In genomic region chr2:140532859-140533519, GRCm38 (mm10) we compare ENCODE assay signal across 17 mouse cellular contexts.
A peak's percentile ranks its signal among the peaks of the same experiment; 100 is the strongest.
DNase-seq lines count a peak whose midpoint lies in the region; ATAC-seq and TF ChIP-seq lines count a peak whose summit lies in the region.
"Had no signal": no experiment of that assay in that cellular context is flagged by ENCODE, and none has a peak within 500 bp of the region (broad histone marks: within the 10 kb centered on the region; RNA-seq: fewer than 3 reads in every experiment).

No protein-coding gene starts in this region.

- ATAC-seq in kidney, postnatal 0 days (replicated peaks; ENCODE audit: low FRiP score, low read depth): no peak
- ATAC-seq in forebrain, embryonic 14.5 days: peak; percentile 76
- no peak for ATAC-seq in hindbrain, postnatal 0 days
- no peak for ATAC-seq in neural tube, embryonic 15.5 days (ENCODE audit: low FRiP score)
- ATAC-seq: activated CD4-positive, CD25-positive, alpha-beta regulatory T cell, adult 4 months had no signal

- H3K4me2 ChIP-seq in kidney, postnatal 0 days (ENCODE audit: low read length): no peak overlapping the region
- peak overlapping the region; percentile 31; the same call in 1 of the 2 replicates for H3K4me2 ChIP-seq in forebrain, embryonic 14.5 days (ENCODE audit: low read length)
- H3K4me2 ChIP-seq in hindbrain, postnatal 0 days (ENCODE audit: low read depth, low read length): peak overlapping the region; percentile 37; the same call in 1 of the 2 replicates
- peak overlapping the region; percentile 27; the same call in 1 of the 2 replicates for H3K4me2 ChIP-seq in neural tube, embryonic 15.5 days
- H3K4me2 ChIP-seq: embryonic facial prominence, embryonic 15.5 days; heart, embryonic 11.5 days; limb, embryonic 12.5 days; liver, embryonic 15.5 days had no signal

- no peaks in the 10 kb centered on the region for H3K9me3 ChIP-seq in kidney, postnatal 0 days (replicated peaks; ENCODE audit: low read length)
- H3K9me3 ChIP-seq in forebrain, embryonic 14.5 days (replicated peaks; ENCODE audit: control insufficient read depth, low read length): no peaks in the 10 kb centered on the region
- no peaks in the 10 kb centered on the region for H3K9me3 ChIP-seq in hindbrain, postnatal 0 days (ENCODE audit: low read length)
- H3K9me3 ChIP-seq in neural tube, embryonic 15.5 days (replicated peaks): no peaks in the 10 kb centered on the region
- H3K9me3 ChIP-seq: embryonic facial prominence, embryonic 15.5 days; limb, embryonic 12.5 days; liver, embryonic 15.5 days had no signal

- 75% methylated on average over 9 of the region's 9 CpGs for WGBS in kidney, postnatal 0 days
- WGBS in forebrain, embryonic 14.5 days: 16% methylated on average over 9 of the region's 9 CpGs
- WGBS in hindbrain, postnatal 0 days: 39% methylated on average over 9 of the region's 9 CpGs
- 39% methylated on average over 9 of the region's 9 CpGs for WGBS in neural tube, embryonic 15.5 days

- H3K4me1 ChIP-seq in kidney, postnatal 0 days (replicated peaks; ENCODE audit: insufficient read depth, low read length): no peaks in the 10 kb centered on the region
- H3K4me1 ChIP-seq in forebrain, embryonic 14.5 days (ENCODE audit: control insufficient read depth, insufficient read depth, low read length): peaks cover 7% of the 10 kb centered on the region; the same call in 1 of the 2 replicates
- H3K4me1 ChIP-seq in hindbrain, postnatal 0 days (ENCODE audit: insufficient read depth, low read length): no peaks in the 10 kb centered on the region
- H3K4me1 ChIP-seq in neural tube, embryonic 15.5 days: no peaks in the 10 kb centered on the region
- H3K4me1 ChIP-seq: embryonic facial prominence, embryonic 15.5 days; limb, embryonic 12.5 days; liver, embryonic 15.5 days had no signal

- no peak overlapping the region for H3K27ac ChIP-seq in kidney, postnatal 0 days
- H3K27ac ChIP-seq in forebrain, embryonic 14.5 days (ENCODE audit: low read depth, low read length): no peak overlapping the region
- no peak overlapping the region for H3K27ac ChIP-seq in hindbrain, postnatal 0 days
- H3K27ac ChIP-seq in neural tube, embryonic 15.5 days (replicated peaks): no peak overlapping the region
- H3K27ac ChIP-seq: embryonic facial prominence, embryonic 15.5 days; limb, embryonic 12.5 days; liver, embryonic 15.5 days had no signal

- peak; percentile 9 for DNase-seq in kidney, postnatal 0 days (ENCODE audit: low spot score)
- no peak for DNase-seq in kidney, postnatal 25 days
- DNase-seq in forebrain, embryonic 14.5 days (ENCODE audit: low spot score): peak; percentile 81
- DNase-seq in hindbrain, postnatal 0 days (ENCODE audit: low spot score): peak; percentile 25
- DNase-seq in adrenal gland, adult 8-10 months: no peak
- DNase-seq in cerebellum, adult 9-10 months: no peak
- DNase-seq in urinary bladder, postnatal 25 days (ENCODE audit: low spot score): no peak
- DNase-seq: cerebellum, adult 11-12 months; gastrocnemius, postnatal 25 days; kidney, adult 18-20 months; lung, postnatal 4 days had no signal

- H3K27me3 ChIP-seq in kidney, postnatal 0 days (ENCODE audit: insufficient read depth, low read length): no peaks in the 10 kb centered on the region
- H3K27me3 ChIP-seq in forebrain, embryonic 14.5 days (replicated peaks; ENCODE audit: control insufficient read depth, insufficient read depth, low read length): no peaks in the 10 kb centered on the region
- H3K27me3 ChIP-seq in hindbrain, postnatal 0 days (ENCODE audit: insufficient read depth, low read length): no peaks in the 10 kb centered on the region
- H3K27me3 ChIP-seq in neural tube, embryonic 15.5 days (replicated peaks): no peaks in the 10 kb centered on the region
- H3K27me3 ChIP-seq: embryonic facial prominence, embryonic 15.5 days; limb, embryonic 12.5 days; liver, embryonic 15.5 days had no signal

- no peak overlapping the region for H3K4me3 ChIP-seq in kidney, postnatal 0 days (replicated peaks; ENCODE audit: low read depth, low read length)
- no peak overlapping the region for H3K4me3 ChIP-seq in forebrain, embryonic 14.5 days (ENCODE audit: low read depth, low read length)
- H3K4me3 ChIP-seq in hindbrain, postnatal 0 days (ENCODE audit: low read length): no peak overlapping the region
- no peak overlapping the region for H3K4me3 ChIP-seq in neural tube, embryonic 15.5 days (replicated peaks)
- H3K4me3 ChIP-seq: embryonic facial prominence, embryonic 15.5 days; limb, embryonic 12.5 days; liver, embryonic 15.5 days had no signal

- TF ChIP-seq CTCF in kidney, postnatal 0 days (IDR thresholded peaks at IDR 0.05; ENCODE audit: low read depth): no peak
- no peak for TF ChIP-seq CTCF in hindbrain, postnatal 0 days (IDR thresholded peaks at IDR 0.05; ENCODE audit: low read depth)

- H3K9ac ChIP-seq in kidney, postnatal 0 days (ENCODE audit: low read depth, low read length): no peak overlapping the region
- no peak overlapping the region for H3K9ac ChIP-seq in forebrain, embryonic 14.5 days (ENCODE audit: low read length)
- no peak overlapping the region for H3K9ac ChIP-seq in hindbrain, postnatal 0 days (replicated peaks; ENCODE audit: low read length)
- no peak overlapping the region for H3K9ac ChIP-seq in neural tube, embryonic 15.5 days (replicated peaks)
- H3K9ac ChIP-seq: embryonic facial prominence, embryonic 15.5 days; limb, embryonic 12.5 days; liver, embryonic 15.5 days had no signal

- no peaks in the 10 kb centered on the region for H3K36me3 ChIP-seq in kidney, postnatal 0 days (ENCODE audit: insufficient read depth, low read length)
- H3K36me3 ChIP-seq in forebrain, embryonic 14.5 days (ENCODE audit: control insufficient read depth, insufficient read depth, low read length): no peaks in the 10 kb centered on the region
- no peaks in the 10 kb centered on the region for H3K36me3 ChIP-seq in hindbrain, postnatal 0 days (ENCODE audit: insufficient read depth, low read length)
- no peaks in the 10 kb centered on the region for H3K36me3 ChIP-seq in neural tube, embryonic 15.5 days
- H3K36me3 ChIP-seq: embryonic facial prominence, embryonic 15.5 days; limb, embryonic 12.5 days; liver, embryonic 15.5 days had no signal

Comparison
In these comparisons a context has a peak if more than half of its experiments do, and no peak if none do; other contexts are left out.
1. DNase-seq: peak in kidney, postnatal 0 days (single experiment), forebrain, embryonic 14.5 days (single experiment) and hindbrain, postnatal 0 days (single experiment); none in kidney, postnatal 25 days (0 of 2), adrenal gland, adult 8-10 months (single experiment), cerebellum, adult 9-10 months (single experiment) and urinary bladder, postnatal 25 days (single experiment).